Mouse (Mus musculus) midbrain, embryonic 12.5 days (tissue): Measurements from ENCODE around the gene Btbd10. TPM values are rescaled to one million over a fixed set of nuclear protein-coding genes. Genes with fewer than 3 reads are reported as not detected.

ENCODE experiments used
- ATAC-seq: fragments of 200-750 bp; cut with Nextera tagmentation; 2 replicates; pipeline ENCODE4 v1.8.0; 2017; ENCODE audit warnings: low read depth, moderate TSS enrichment, moderate library complexity; ENCODE audit not compliant: low FRiP score
- H3K27ac ChIP-seq: fragments of 300-500 bp; sonication (generic); replicated peaks from 2 replicates; pipeline ENCODE4 v1.5.1; 2016; ENCODE audit warnings: mild to moderate bottlenecking
- H3K27me3 ChIP-seq: fragments of 300-500 bp; sonication (generic); 2 replicates; pipeline ENCODE4 v1.6.1; 2016; ENCODE audit warnings: mild to moderate bottlenecking
- H3K36me3 ChIP-seq: fragments of 300-500 bp; sonication (generic); 2 replicates; pipeline ENCODE4 v1.6.1; 2016
- H3K4me1 ChIP-seq: fragments of 300-500 bp; sonication (generic); 2 replicates; pipeline ENCODE4 v1.6.1; 2016
- H3K4me2 ChIP-seq: fragments of 300-500 bp; sonication (generic); replicated peaks from 2 replicates; pipeline ENCODE4 v1.6.1; 2016; ENCODE audit warnings: mild to moderate bottlenecking, moderate library complexity
- H3K4me3 ChIP-seq: fragments of 300-500 bp; sonication (generic); 2 replicates; pipeline ENCODE4 v1.5.1; 2016; ENCODE audit warnings: mild to moderate bottlenecking
- H3K9ac ChIP-seq: fragments of 300-500 bp; sonication (generic); replicated peaks from 2 replicates; pipeline ENCODE4 v1.6.1; 2016; ENCODE audit warnings: mild to moderate bottlenecking, moderate library complexity
- H3K9me3 ChIP-seq: fragments of 300-500 bp; sonication (generic); 2 replicates; pipeline ENCODE4 v1.6.1; 2016; ENCODE audit warnings: mild to moderate bottlenecking
- WGBS: fragments of 180-500 bp; shearing (Covaris S2); methylation state at CpG from one replicate; pipeline ENCODE4 v1.1.7; 2016; 5-methylcytosine and 5-hydroxymethylcytosine counted together
- polyA plus RNA-seq: library from polyadenylated mRNA; unstranded; fragments of >200 nt; fragmentation: Nextera tagmentation; extraction: Ambion mirVana; gene quantifications from 2 replicates; pipeline ENCODE4 v1.2.1, GENCODE M21; 2016

Gene Btbd10
- polyA plus RNA-seq, 1 experiment from 2014 or later: 39.8 TPM

- Histone ChIP-seq H3K36me3 (no peaks in the 10 kb centered on the region), H3K9me3 (no peaks in the 10 kb centered on the region), H3K4me2 (no peak overlapping the region), H3K27me3 (no peaks in the 10 kb centered on the region), H3K27ac (no peak overlapping the region), H3K4me3 (no peak overlapping the region), H3K9ac (no peak overlapping the region), H3K4me1 (peaks cover 11% of the 10 kb centered on the region)
- WGBS: 79% methylated on average over 4 of the region's 4 CpGs
- no peak for ATAC-seq
These were observed 77.0 kb downstream of the Btbd10 start for GRCm38 (mm10) chr7:113292193-113292592.

GRCm38 (mm10) chr7:113291741-113292140, 77.5 kb downstream of the Btbd10 start:
- peaks cover 11% of the 10 kb centered on the region for H3K4me1 ChIP-seq
- no peaks in the 10 kb centered on the region for H3K27me3 ChIP-seq
- H3K27ac ChIP-seq: no peak overlapping the region
- no peak overlapping the region for H3K4me3 ChIP-seq
- H3K36me3 ChIP-seq: no peaks in the 10 kb centered on the region
- H3K4me2 ChIP-seq: no peak overlapping the region
- H3K9me3 ChIP-seq: no peaks in the 10 kb centered on the region
- no peak for ATAC-seq
- 78% methylated on average over 5 of the region's 5 CpGs for WGBS
- H3K9ac ChIP-seq: no peak overlapping the region

GRCm38 (mm10) chr7:113289211-113289610, 80.0 kb downstream of the Btbd10 start:
- no peak overlapping the region for H3K9ac ChIP-seq
- no peak overlapping the region for H3K4me2 ChIP-seq
- no peaks in the 10 kb centered on the region for H3K27me3 ChIP-seq
- H3K4me3 ChIP-seq: no peak overlapping the region
- no peak overlapping the region for H3K27ac ChIP-seq
- H3K4me1 ChIP-seq: no peaks in the 10 kb centered on the region
- 77% methylated on average over 1 of the region's 1 CpGs for WGBS
- H3K9me3 ChIP-seq: no peaks in the 10 kb centered on the region
- ATAC-seq: no peak
- no peaks in the 10 kb centered on the region for H3K36me3 ChIP-seq

GRCm38 (mm10) chr7:113285405-113285804, 83.8 kb downstream of the Btbd10 start:
- no peaks in the 10 kb centered on the region for H3K36me3 ChIP-seq
- no peak for ATAC-seq
- H3K9ac ChIP-seq: no peak overlapping the region
- no peaks in the 10 kb centered on the region for H3K27me3 ChIP-seq
- H3K4me2 ChIP-seq: no peak overlapping the region
- H3K4me3 ChIP-seq: no peak overlapping the region
- no peak overlapping the region for H3K27ac ChIP-seq
- no peaks in the 10 kb centered on the region for H3K4me1 ChIP-seq
- WGBS: 80% methylated on average over 2 of the region's 2 CpGs
- H3K9me3 ChIP-seq: no peaks in the 10 kb centered on the region

- Histone ChIP-seq H3K27ac (no peak overlapping the region), H3K36me3 (no peaks in the 10 kb centered on the region), H3K4me3 (no peak overlapping the region), H3K9me3 (no peaks in the 10 kb centered on the region), H3K27me3 (no peaks in the 10 kb centered on the region), H3K4me1 (no peaks in the 10 kb centered on the region), H3K9ac (no peak overlapping the region), H3K4me2 (no peak overlapping the region)
- WGBS: 82% methylated on average over 2 of the region's 2 CpGs
- no peak for ATAC-seq
These were observed 89.9 kb downstream of the Btbd10 start for GRCm38 (mm10) chr7:113279246-113279645.

- Histone ChIP-seq H3K27ac (no peak overlapping the region), H3K4me3 (no peak overlapping the region), H3K4me1 (no peaks in the 10 kb centered on the region), H3K9me3 (no peaks in the 10 kb centered on the region), H3K9ac (no peak overlapping the region), H3K36me3 (no peaks in the 10 kb centered on the region), H3K27me3 (no peaks in the 10 kb centered on the region), H3K4me2 (no peak overlapping the region)
- no peak for ATAC-seq
- WGBS: 87% methylated on average over 3 of the region's 4 CpGs
These were observed 90.7 kb downstream of the Btbd10 start for GRCm38 (mm10) chr7:113278493-113278892.

- no peak overlapping the region for H3K27ac ChIP-seq
- no peak overlapping the region for H3K9ac ChIP-seq
- no peak overlapping the region for H3K4me2 ChIP-seq
- no peaks in the 10 kb centered on the region for H3K36me3 ChIP-seq
- H3K27me3 ChIP-seq: no peaks in the 10 kb centered on the region
- 78% methylated on average over 2 of the region's 2 CpGs for WGBS
- no peak for ATAC-seq
- H3K4me1 ChIP-seq: no peaks in the 10 kb centered on the region
- no peak overlapping the region for H3K4me3 ChIP-seq
- H3K9me3 ChIP-seq: no peaks in the 10 kb centered on the region
These were observed 91.9 kb downstream of the Btbd10 start for GRCm38 (mm10) chr7:113277245-113277644.

DNA sequence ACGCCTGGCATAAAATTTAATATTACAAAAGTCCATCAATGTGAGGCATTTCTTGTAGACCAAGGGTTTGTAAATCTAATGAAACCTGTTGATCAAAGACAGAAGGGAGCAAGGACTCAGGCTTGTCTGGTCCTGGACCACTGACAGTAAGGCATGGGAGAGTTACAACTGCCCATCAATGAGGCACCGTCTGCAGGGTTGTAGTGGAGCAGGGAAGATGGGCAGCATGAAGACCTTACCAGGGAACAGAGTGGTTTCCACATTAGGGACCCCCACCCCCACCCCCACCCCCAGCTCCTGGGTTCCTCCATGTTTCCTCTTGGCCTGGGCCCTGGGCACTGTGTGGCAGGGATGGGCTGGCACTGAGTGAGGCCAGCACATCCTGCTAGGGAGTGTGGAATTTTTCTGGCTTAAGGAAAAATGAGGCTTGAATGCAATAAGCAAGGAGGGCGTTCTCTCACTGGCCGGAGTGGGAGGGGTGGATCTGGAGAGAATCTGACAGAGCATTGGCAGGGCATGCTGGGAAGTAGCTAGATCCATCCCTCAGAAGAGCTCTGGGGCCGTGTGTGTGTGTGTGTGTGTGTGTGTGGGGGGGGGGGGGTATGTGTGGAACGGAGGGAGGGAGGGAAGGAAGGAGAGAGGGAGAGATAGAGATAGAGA, 96.7 kb downstream of the Btbd10 start:
- no peak overlapping the region for H3K4me3 ChIP-seq
- H3K4me1 ChIP-seq: no peaks in the 10 kb centered on the region
- H3K9me3 ChIP-seq: no peaks in the 10 kb centered on the region
- H3K9ac ChIP-seq: no peak overlapping the region
- 73% methylated on average over 5 of the region's 6 CpGs for WGBS
- H3K4me2 ChIP-seq: no peak overlapping the region
- no peak for ATAC-seq
- H3K27me3 ChIP-seq: no peaks in the 10 kb centered on the region
- no peaks in the 10 kb centered on the region for H3K36me3 ChIP-seq
- no peak overlapping the region for H3K27ac ChIP-seq

DNA sequence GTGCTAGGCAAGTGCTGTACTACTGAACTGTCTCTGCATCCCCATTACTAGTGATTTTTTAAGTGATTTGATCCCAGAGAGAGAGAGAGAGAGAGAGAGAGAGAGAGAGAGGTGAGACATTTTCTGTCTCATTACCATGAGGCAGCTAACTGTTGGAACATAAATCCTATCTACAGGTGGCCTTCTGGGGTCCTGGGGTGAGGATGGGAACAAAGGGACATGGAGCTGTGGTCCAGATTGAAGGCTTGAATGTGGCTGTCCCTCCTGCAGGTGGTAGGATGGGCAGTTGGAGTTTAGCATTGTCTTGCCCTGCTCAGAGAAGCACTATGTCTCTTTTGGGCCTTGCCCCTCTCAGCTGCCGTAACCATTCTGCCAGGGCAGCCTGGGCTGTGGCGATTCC, 98.2 kb downstream of the Btbd10 start:
- WGBS: 77% methylated on average over 2 of the region's 2 CpGs
- H3K4me1 ChIP-seq: no peaks in the 10 kb centered on the region
- H3K4me2 ChIP-seq: no peak overlapping the region
- H3K27ac ChIP-seq: no peak overlapping the region
- no peak overlapping the region for H3K4me3 ChIP-seq
- H3K9ac ChIP-seq: no peak overlapping the region
- ATAC-seq: no peak
- H3K36me3 ChIP-seq: no peaks in the 10 kb centered on the region
- H3K9me3 ChIP-seq: no peaks in the 10 kb centered on the region
- no peaks in the 10 kb centered on the region for H3K27me3 ChIP-seq

DNA sequence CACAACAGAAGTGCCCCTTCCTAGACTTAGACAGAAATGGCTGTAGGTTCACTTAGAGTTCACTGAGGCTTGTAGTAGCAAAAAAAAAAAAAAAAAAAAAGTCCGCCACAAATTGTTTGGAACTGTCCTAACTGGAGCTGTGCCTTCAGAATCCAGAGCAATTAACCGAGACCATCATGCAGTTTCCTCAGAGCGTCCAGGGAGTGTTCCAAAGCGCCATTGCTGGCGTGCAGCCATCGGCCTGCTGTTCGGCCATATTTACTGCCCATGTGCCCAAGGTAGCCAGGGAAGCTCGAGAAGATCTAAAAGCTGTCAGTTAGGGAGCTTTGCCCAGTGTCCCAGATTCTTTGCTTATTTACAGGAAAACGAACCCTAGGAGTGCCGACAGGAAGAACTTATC, 98.6 kb downstream of the Btbd10 start:
- WGBS: 86% methylated on average over 10 of the region's 10 CpGs
- Histone ChIP-seq H3K4me2 (no peak overlapping the region), H3K36me3 (no peaks in the 10 kb centered on the region), H3K27ac (no peak overlapping the region), H3K4me1 (no peaks in the 10 kb centered on the region), H3K9ac (no peak overlapping the region), H3K27me3 (no peaks in the 10 kb centered on the region), H3K4me3 (no peak overlapping the region), H3K9me3 (no peaks in the 10 kb centered on the region)
- ATAC-seq: no peak

DNA sequence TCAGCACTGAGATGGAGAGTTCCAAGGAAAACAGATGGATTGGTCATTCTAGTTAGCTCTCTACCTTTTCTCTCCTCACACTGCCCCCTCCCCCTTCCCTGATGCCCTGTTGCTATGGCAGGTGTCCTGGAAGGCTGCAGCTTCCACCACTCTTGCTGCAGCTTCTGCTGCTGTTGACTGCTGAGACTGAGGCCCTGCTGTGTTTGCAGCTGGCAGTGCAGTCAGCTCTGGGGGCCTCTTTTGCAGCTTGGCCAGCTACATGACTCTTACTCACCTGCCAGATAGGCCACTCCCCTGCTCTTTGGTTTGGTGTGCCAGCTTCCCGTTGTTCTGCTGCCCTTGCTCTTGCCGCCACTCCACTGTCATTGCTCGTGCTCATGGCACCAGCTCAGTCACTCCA, 99.3 kb downstream of the Btbd10 start:
- no peaks in the 10 kb centered on the region for H3K27me3 ChIP-seq
- no peaks in the 10 kb centered on the region for H3K36me3 ChIP-seq
- H3K9me3 ChIP-seq: no peaks in the 10 kb centered on the region
- no peak overlapping the region for H3K4me2 ChIP-seq
- no peaks in the 10 kb centered on the region for H3K4me1 ChIP-seq
- no peak for ATAC-seq
- 74% methylated on average over 3 of the region's 3 CpGs for WGBS
- H3K27ac ChIP-seq: no peak overlapping the region
- H3K4me3 ChIP-seq: no peak overlapping the region
- no peak overlapping the region for H3K9ac ChIP-seq

DNA sequence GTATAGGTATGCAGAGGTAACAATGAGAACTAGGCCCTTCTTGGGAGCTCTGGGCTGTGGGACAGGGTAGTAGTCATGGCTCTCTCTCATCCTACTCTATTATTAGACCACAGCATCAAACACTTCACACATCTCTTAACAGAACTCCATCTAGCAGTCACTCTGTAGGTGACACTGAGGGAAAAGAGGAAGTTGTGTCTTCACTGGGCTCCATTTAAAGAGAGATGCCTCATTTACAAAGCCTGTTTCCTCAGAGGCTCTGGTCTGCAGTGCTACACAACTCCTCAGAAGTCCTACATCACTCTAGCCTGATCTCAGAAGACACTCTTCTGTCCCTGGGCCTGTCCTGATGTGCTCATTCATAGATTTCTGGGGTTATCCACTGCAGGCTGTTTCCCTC, 100.1 kb downstream of the Btbd10 start:
- H3K36me3 ChIP-seq: no peaks in the 10 kb centered on the region
- no peak overlapping the region for H3K9ac ChIP-seq
- H3K4me1 ChIP-seq: no peaks in the 10 kb centered on the region
- 0 out of 2 replicates have a peak, but pooled peaks cover under 1% of the 10 kb centered on the region for H3K27me3 ChIP-seq
- H3K9me3 ChIP-seq: no peaks in the 10 kb centered on the region
- no peak overlapping the region for H3K4me2 ChIP-seq
- H3K27ac ChIP-seq: no peak overlapping the region
- no peak for ATAC-seq
- no peak overlapping the region for H3K4me3 ChIP-seq

DNA sequence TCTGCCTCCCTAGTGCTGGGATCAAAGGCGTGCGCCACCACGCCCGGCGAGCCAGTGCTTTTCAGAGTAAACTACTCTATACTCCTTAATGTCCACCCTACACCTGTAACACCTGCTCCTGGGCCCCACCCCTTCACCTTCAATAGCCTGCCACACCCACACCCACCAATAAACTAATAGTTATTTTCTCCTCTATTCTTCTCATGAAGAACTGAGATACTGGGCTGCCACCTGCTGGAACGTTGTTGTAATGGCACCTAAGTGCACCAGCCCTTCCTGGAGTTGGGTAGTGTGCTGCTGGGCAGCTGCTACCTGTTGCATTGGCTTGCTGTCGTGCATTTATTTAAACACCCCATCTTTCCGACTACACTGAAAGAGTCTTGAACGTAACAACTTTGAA, 100.9 kb downstream of the Btbd10 start:
- no peak overlapping the region for H3K9ac ChIP-seq
- H3K36me3 ChIP-seq: no peaks in the 10 kb centered on the region
- no peaks in the 10 kb centered on the region for H3K9me3 ChIP-seq
- no peak overlapping the region for H3K27ac ChIP-seq
- H3K4me3 ChIP-seq: no peak overlapping the region
- no peaks in the 10 kb centered on the region for H3K4me1 ChIP-seq
- H3K4me2 ChIP-seq: no peak overlapping the region
- H3K27me3 ChIP-seq: 0 out of 2 replicates have a peak, but pooled peaks cover 5% of the 10 kb centered on the region
- ATAC-seq: no peak
- 79% methylated on average over 9 of the region's 9 CpGs for WGBS
